Mouse (Mus musculus): Measurements from ENCODE around the gene Dap. TPM values are rescaled to one million over a fixed set of nuclear protein-coding genes. Genes with fewer than 3 reads are reported as not detected.

The Dap gene
- total and polyA plus RNA-seq, 3 experiments: 12.6 to 69.8 (median 15.1) TPM

DNA sequence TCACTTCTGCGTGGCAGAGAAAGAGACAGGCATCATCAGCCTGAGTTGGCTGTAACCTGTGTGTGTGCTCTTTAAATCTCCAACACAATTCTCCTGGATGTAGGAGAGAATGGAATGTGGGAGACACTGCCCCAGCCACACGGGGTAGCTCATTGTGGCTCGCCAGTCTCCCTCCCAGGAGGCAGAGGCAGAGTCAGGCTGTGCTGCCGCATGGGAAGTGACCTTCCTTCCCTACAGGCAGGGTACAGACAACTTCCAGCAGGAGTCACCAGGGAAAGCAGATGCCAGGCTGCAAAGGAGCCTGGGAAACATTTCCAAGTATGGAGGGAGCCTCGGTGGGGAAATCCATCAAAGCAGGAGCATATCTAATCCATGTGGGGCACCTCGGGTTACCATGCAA lies 81.1 kb downstream of the Dap start:
- peaks cover 0 to 48% of the 10 kb centered on the region in 2 experiments; a peak in 2 of 4 replicates for H3K4me1 ChIP-seq (ENCODE audit: control insufficient read depth in 1 of 2, insufficient read depth in 2 of 2)
- no peaks in the 10 kb centered on the region for H3K9me3 ChIP-seq (replicated peaks; ENCODE audit: low read length)
- peaks cover 41% of the 10 kb centered on the region for H3K79me2 ChIP-seq (replicated peaks; ENCODE audit: control insufficient read depth, extremely low read depth, insufficient read depth, poor library complexity, severe bottlenecking)
- in situ Hi-C loops (cut with MboI; ENCODE audit: low pct_ligation_motif_present, low pct_unique_long_range_greater_than_20kb, low sequenced_read_pairs) (no loop called here), dilution Hi-C loops (cut with MboI; ENCODE audit: extremely low pct_ligation_motif_present, extremely low pct_unique_long_range_greater_than_20kb, low sequenced_read_pairs) (no loop called here)
- no peaks in the 10 kb centered on the region for H3K27me3 ChIP-seq (replicated peaks)
- H3K27ac ChIP-seq (ENCODE audit: insufficient read depth, low read depth): no peak overlapping the region
- no peak for TF ChIP-seq POLR2AphosphoS2 (IDR thresholded peaks at IDR 0.05; ENCODE audit: low read depth, low read length)
- no peak for TF ChIP-seq RAD21 (IDR thresholded peaks at IDR 0.05; ENCODE audit: low read depth, low read length)
- no peak for TF ChIP-seq HCFC1 (IDR thresholded peaks at IDR 0.05; ENCODE audit: low read depth, low read length)
- no peak for TF ChIP-seq SMC3 (IDR thresholded peaks at IDR 0.05; ENCODE audit: low read depth, low read length)
- TF ChIP-seq USF2 (conservative IDR thresholded peaks at IDR 0.05; ENCODE audit: low read depth, low read length): no peak
- no peak for TF ChIP-seq MAFK (IDR thresholded peaks at IDR 0.05; ENCODE audit: insufficient replicate concordance, low read length)
- no peak for TF ChIP-seq ELF1 (IDR thresholded peaks at IDR 0.05; ENCODE audit: low read depth, low read length)
- TF ChIP-seq ETS1 (conservative IDR thresholded peaks at IDR 0.05; ENCODE audit: low read depth, low read length): no peak
- no peak for TF ChIP-seq NELFE (IDR thresholded peaks at IDR 0.05; ENCODE audit: low read depth, low read length)
- no peak for TF ChIP-seq PAX5 (IDR thresholded peaks at IDR 0.05; ENCODE audit: low read length)
- no peak for TF ChIP-seq ZKSCAN1 (IDR thresholded peaks at IDR 0.05; ENCODE audit: borderline replicate concordance, low read depth, low read length)
- TF ChIP-seq TCF12 (IDR thresholded peaks at IDR 0.05; ENCODE audit: low read depth, low read length): no peak
- H3K4me3 ChIP-seq (replicated peaks in 1 of 3; ENCODE audit: low read depth in 2 of 3, low read length in 2 of 3, poor library complexity in 1 of 3): no peak overlapping the region
- H3K36me3 ChIP-seq (replicated peaks in 1 of 2; ENCODE audit: control insufficient read depth in 1 of 2, insufficient read depth in 1 of 2, low read length in 1 of 2): peaks cover 84 to 97% of the 10 kb centered on the region in 2 experiments
- no peak overlapping the region for H3K9ac ChIP-seq (ENCODE audit: insufficient read depth, low read depth)
- no peak overlapping the region for H3K4me2 ChIP-seq (ENCODE audit: insufficient read depth, low read depth, poor library complexity, severe bottlenecking)
- DNase-seq (ENCODE audit: extremely low read depth): no peak

DNA sequence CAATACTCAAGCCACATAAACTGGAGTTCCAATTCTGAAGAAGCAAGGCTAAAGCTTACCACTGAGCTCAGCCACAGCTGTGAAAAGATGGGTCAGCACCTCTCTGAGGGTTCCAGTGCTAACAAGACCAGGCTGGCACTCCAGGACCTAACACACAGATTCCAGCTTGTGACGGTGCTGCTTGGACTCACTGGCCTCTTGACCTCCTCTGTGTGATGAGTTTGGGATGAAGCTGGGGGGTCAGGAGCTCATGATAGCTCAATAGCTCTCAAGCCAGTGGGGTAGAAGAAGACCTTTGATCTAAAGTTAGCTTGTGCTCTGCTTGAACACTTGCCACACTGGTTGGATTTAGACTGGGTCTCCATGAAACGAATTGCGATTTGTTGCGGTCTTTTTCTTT lies 82.6 kb downstream of the Dap start:
- TF ChIP-seq BHLHE40 (IDR thresholded peaks at IDR 0.05; ENCODE audit: low read depth, low read length) (no peak), MEF2A (IDR thresholded peaks at IDR 0.05; ENCODE audit: borderline replicate concordance, low read depth, low read length) (no peak), CHD1 (IDR thresholded peaks at IDR 0.05; ENCODE audit: low read depth, low read length) (no peak), MAZ (IDR thresholded peaks at IDR 0.05; ENCODE audit: low read depth, low read length) (no peak), CHD2 (IDR thresholded peaks at IDR 0.05; ENCODE audit: low read length) (no peak), RAD21 (IDR thresholded peaks at IDR 0.05; ENCODE audit: low read depth, low read length) (no peak), JUN (IDR thresholded peaks at IDR 0.05; ENCODE audit: insufficient read depth, low read depth, low read length) (no peak), PAX5 (IDR thresholded peaks at IDR 0.05; ENCODE audit: low read length) (no peak)
- dilution Hi-C loops (cut with MboI; ENCODE audit: extremely low pct_ligation_motif_present, extremely low pct_unique_long_range_greater_than_20kb, low sequenced_read_pairs): no loop called here

More for the DNA sequence above, 82.6 kb downstream of the Dap start:
- Histone ChIP-seq H3K4me2 (ENCODE audit: insufficient read depth, low read depth, poor library complexity, severe bottlenecking) (no peak overlapping the region), H3K36me3 (replicated peaks in 1 of 2; ENCODE audit: control insufficient read depth in 1 of 2, insufficient read depth in 1 of 2, low read length in 1 of 2) (peaks cover 77 to 95% of the 10 kb centered on the region in 2 experiments), H3K4me3 (replicated peaks in 1 of 3; ENCODE audit: low read depth in 2 of 3, low read length in 2 of 3, poor library complexity in 1 of 3) (no peak overlapping the region), H3K9me3 (replicated peaks; ENCODE audit: low read length) (no peaks in the 10 kb centered on the region), H3K4me1 (ENCODE audit: control insufficient read depth in 1 of 2, insufficient read depth in 2 of 2) (peaks cover 4 to 46% of the 10 kb centered on the region in 2 experiments; a peak in 2 of 4 replicates), H3K27ac (ENCODE audit: insufficient read depth, low read depth) (no peak overlapping the region), H3K27me3 (replicated peaks) (no peaks in the 10 kb centered on the region), H3K9ac (ENCODE audit: insufficient read depth, low read depth) (no peak overlapping the region), H3K79me2 (replicated peaks; ENCODE audit: control insufficient read depth, extremely low read depth, insufficient read depth, poor library complexity, severe bottlenecking) (peaks cover 33% of the 10 kb centered on the region)
- in situ Hi-C loops (cut with MboI; ENCODE audit: low pct_ligation_motif_present, low pct_unique_long_range_greater_than_20kb, low sequenced_read_pairs): no loop called here
- DNase-seq (ENCODE audit: extremely low read depth): no peak

All from CH12.LX (cell line).